Mouse (Mus musculus): ENCODE measurements around the gene Zbtb37. TPM values are rescaled to one million over a fixed set of nuclear protein-coding genes. Genes with fewer than 3 reads are reported as not detected.

The Zbtb37 gene
- polyA plus RNA-seq, 1 experiment from 2014 or later = 15.1 TPM

GRCm38 (mm10) chr1:160978071-160978735 lies 56.4 kb downstream of the Zbtb37 start, which contains the start of gene Serpinc1:
Gene Serpinc1 (plus strand): TSS chr1:160978585.
- 88% methylated on average over 4 of the region's 4 CpGs for WGBS
- no peak within 1 kb of the TSS for H3K4me3 ChIP-seq (ENCODE audit: low read depth, low read length)
- H3K27me3 ChIP-seq (ENCODE audit: control insufficient read depth, insufficient read depth, low read length) = no peaks in the 10 kb centered on the region
- H3K9me3 ChIP-seq (ENCODE audit: control insufficient read depth, low read length) = no peaks in the 10 kb centered on the region
- H3K27ac ChIP-seq (ENCODE audit: low read depth, low read length) = no peak within 1 kb of the TSS
- no peak for DNase-seq (ENCODE audit: low spot score)
- H3K4me1 ChIP-seq (replicated peaks; ENCODE audit: control insufficient read depth, insufficient read depth, low read length) = no peaks in the 10 kb centered on the region
- ATAC-seq (ENCODE audit: low FRiP score) = no peak
- H3K36me3 ChIP-seq (ENCODE audit: control insufficient read depth, insufficient read depth, low read length) = no peaks in the 10 kb centered on the region
- no peak within 1 kb of the TSS for H3K9ac ChIP-seq (ENCODE audit: low read depth, low read length)
- no peak within 1 kb of the TSS for H3K4me2 ChIP-seq (replicated peaks; ENCODE audit: low read depth, low read length)

- no peak for ATAC-seq (ENCODE audit: low FRiP score)
- no peak overlapping the region for H3K4me2 ChIP-seq (replicated peaks; ENCODE audit: low read depth, low read length)
- H3K4me1 ChIP-seq (replicated peaks; ENCODE audit: control insufficient read depth, insufficient read depth, low read length) = no peaks in the 10 kb centered on the region
- no peak overlapping the region for H3K4me3 ChIP-seq (ENCODE audit: low read depth, low read length)
- 90% methylated on average over 5 of the region's 5 CpGs for WGBS
- no peaks in the 10 kb centered on the region for H3K9me3 ChIP-seq (ENCODE audit: control insufficient read depth, low read length)
- no peaks in the 10 kb centered on the region for H3K27me3 ChIP-seq (ENCODE audit: control insufficient read depth, insufficient read depth, low read length)
- H3K36me3 ChIP-seq (ENCODE audit: control insufficient read depth, insufficient read depth, low read length) = peaks cover 3% of the 10 kb centered on the region; the same call in 1 of the 2 replicates
- no peak for DNase-seq (ENCODE audit: low spot score)
- no peak overlapping the region for H3K9ac ChIP-seq (ENCODE audit: low read depth, low read length)
- H3K27ac ChIP-seq (ENCODE audit: low read depth, low read length) = no peak overlapping the region
Observed at GRCm38 (mm10) chr1:160968643-160969042, 66.0 kb downstream of the Zbtb37 start.

- ATAC-seq (ENCODE audit: low FRiP score) (no peak), DNase-seq (ENCODE audit: low spot score) (no peak)
- no peak overlapping the region for H3K4me2 ChIP-seq (replicated peaks; ENCODE audit: low read depth, low read length)
- WGBS = 97% methylated on average over 1 of the region's 1 CpGs
- H3K27me3 ChIP-seq (ENCODE audit: control insufficient read depth, insufficient read depth, low read length) = no peaks in the 10 kb centered on the region
- no peaks in the 10 kb centered on the region for H3K9me3 ChIP-seq (ENCODE audit: control insufficient read depth, low read length)
- no peak overlapping the region for H3K9ac ChIP-seq (ENCODE audit: low read depth, low read length)
- H3K36me3 ChIP-seq (ENCODE audit: control insufficient read depth, insufficient read depth, low read length) = peaks cover 8% of the 10 kb centered on the region
- H3K4me1 ChIP-seq (replicated peaks; ENCODE audit: control insufficient read depth, insufficient read depth, low read length) = no peaks in the 10 kb centered on the region
- no peak overlapping the region for H3K27ac ChIP-seq (ENCODE audit: low read depth, low read length)
- no peak overlapping the region for H3K4me3 ChIP-seq (ENCODE audit: low read depth, low read length)
Observed at GRCm38 (mm10) chr1:160967268-160967667, 67.4 kb downstream of the Zbtb37 start.

- peaks cover 8% of the 10 kb centered on the region for H3K36me3 ChIP-seq (ENCODE audit: control insufficient read depth, insufficient read depth, low read length)
Observed at GRCm38 (mm10) chr1:160963199-160963598, 71.5 kb downstream of the Zbtb37 start.

More at GRCm38 (mm10) chr1:160963199-160963598, 71.5 kb downstream of the Zbtb37 start:
- Histone ChIP-seq H3K4me2 (replicated peaks; ENCODE audit: low read depth, low read length) (no peak overlapping the region), H3K27ac (ENCODE audit: low read depth, low read length) (no peak overlapping the region), H3K27me3 (ENCODE audit: control insufficient read depth, insufficient read depth, low read length) (no peaks in the 10 kb centered on the region), H3K9me3 (ENCODE audit: control insufficient read depth, low read length) (no peaks in the 10 kb centered on the region), H3K9ac (ENCODE audit: low read depth, low read length) (no peak overlapping the region), H3K4me1 (replicated peaks; ENCODE audit: control insufficient read depth, insufficient read depth, low read length) (no peaks in the 10 kb centered on the region), H3K4me3 (ENCODE audit: low read depth, low read length) (no peak overlapping the region)
- 91% methylated on average over 7 of the region's 7 CpGs for WGBS
- DNase-seq (ENCODE audit: low spot score) (no peak), ATAC-seq (ENCODE audit: low FRiP score) (no peak)

Other genes with a start within 250 kb of the Zbtb37 start
- 15.8 and 20.0 TPM in 2 replicates for gene Rabgap1l, start 241.6 kb downstream of the Zbtb37 start, polyA plus RNA-seq (2014; fragmentation: Nextera tagmentation; extraction: Ambion mirVana)
- 9.1 and 15.4 TPM in 2 replicates for gene Rc3h1, start 128.4 kb downstream of the Zbtb37 start, polyA plus RNA-seq (2014; fragmentation: Nextera tagmentation; extraction: Ambion mirVana)
- gene Serpinc1, start 56.3 kb downstream of the Zbtb37 start, polyA plus RNA-seq (2014; fragmentation: Nextera tagmentation; extraction: Ambion mirVana) = 1.7 and 2.0 TPM in 2 replicates
- gene Dars2, start 35.8 kb upstream of the Zbtb37 start, polyA plus RNA-seq (2014; fragmentation: Nextera tagmentation; extraction: Ambion mirVana) = 43.2 and 51.5 TPM in 2 replicates
- gene Cenpl, start 35.9 kb upstream of the Zbtb37 start, polyA plus RNA-seq (2014; fragmentation: Nextera tagmentation; extraction: Ambion mirVana) = 36.5 and 38.8 TPM in 2 replicates
- 22.5 and 24.2 TPM in 2 replicates for gene Klhl20, start 96.7 kb upstream of the Zbtb37 start, polyA plus RNA-seq (2014; fragmentation: Nextera tagmentation; extraction: Ambion mirVana)
- gene Ankrd45, start 107.8 kb upstream of the Zbtb37 start, polyA plus RNA-seq (2014; fragmentation: Nextera tagmentation; extraction: Ambion mirVana) = 4.6 and 5.9 TPM in 2 replicates
- not detected in 2 replicates for gene Tex50, start 124.5 kb upstream of the Zbtb37 start, polyA plus RNA-seq (2014; fragmentation: Nextera tagmentation; extraction: Ambion mirVana)
- 451 and 491 TPM in 2 replicates for gene Prdx6, start 216.4 kb upstream of the Zbtb37 start, polyA plus RNA-seq (2014; fragmentation: Nextera tagmentation; extraction: Ambion mirVana)